Mouse (Mus musculus): ENCODE results near the gene Sult2b1.

Sult2b1 gene

GRCm38 (mm10) chr7:45770427-45771082, 13.9 kb downstream of the Sult2b1 start:
- DNase-seq = no peak

- DNase-seq = no peak
These were observed 17.0 kb downstream of the Sult2b1 start for GRCm38 (mm10) chr7:45767500-45767899.

- DNase-seq = no peak
These were observed 17.7 kb downstream of the Sult2b1 start for GRCm38 (mm10) chr7:45766764-45767163.

GRCm38 (mm10) chr7:45765995-45766394, 18.5 kb downstream of the Sult2b1 start:
- DNase-seq = no peak

- DNase-seq = no peak
These were observed 24.3 kb downstream of the Sult2b1 start for GRCm38 (mm10) chr7:45760151-45760550.

GRCm38 (mm10) chr7:45759400-45759799, 25.1 kb downstream of the Sult2b1 start:
- DNase-seq = peak; percentile 56

GRCm38 (mm10) chr7:45755703-45756102, 28.8 kb downstream of the Sult2b1 start:
- DNase-seq = no peak

- no peak for DNase-seq
These were observed 34.3 kb downstream of the Sult2b1 start for GRCm38 (mm10) chr7:45750162-45750561.

- no peak for DNase-seq
These were observed 35.1 kb downstream of the Sult2b1 start for GRCm38 (mm10) chr7:45749401-45749800.

GRCm38 (mm10) chr7:45748110-45748509, 36.4 kb downstream of the Sult2b1 start:
- no peak for DNase-seq

- no peak for DNase-seq
These were observed 37.0 kb downstream of the Sult2b1 start for GRCm38 (mm10) chr7:45747450-45747849.

GRCm38 (mm10) chr7:45746518-45746917, 38.0 kb downstream of the Sult2b1 start:
- DNase-seq = no peak

- peak; percentile 91 for DNase-seq
These were observed 40.1 kb downstream of the Sult2b1 start for GRCm38 (mm10) chr7:45744387-45744786.

- no peak for DNase-seq
These were observed 42.1 kb downstream of the Sult2b1 start for GRCm38 (mm10) chr7:45742338-45742737.

GRCm38 (mm10) chr7:45741777-45742176, 42.7 kb downstream of the Sult2b1 start:
- no peak for DNase-seq

- no peak for DNase-seq
These were observed 43.2 kb downstream of the Sult2b1 start for GRCm38 (mm10) chr7:45741308-45741707.

GRCm38 (mm10) chr7:45739820-45740219, 44.6 kb downstream of the Sult2b1 start:
- DNase-seq = no peak

GRCm38 (mm10) chr7:45739162-45739763, 45.2 kb downstream of the Sult2b1 start:
- peak; percentile 90 for DNase-seq

- DNase-seq = no peak
These were observed 51.0 kb downstream of the Sult2b1 start for GRCm38 (mm10) chr7:45733477-45733876.

- DNase-seq = peak; percentile 75
These were observed 53.6 kb downstream of the Sult2b1 start for GRCm38 (mm10) chr7:45730727-45731431.

GRCm38 (mm10) chr7:45727625-45728024, 56.8 kb downstream of the Sult2b1 start:
- no peak for DNase-seq

- DNase-seq = no peak
These were observed 58.0 kb downstream of the Sult2b1 start for GRCm38 (mm10) chr7:45726419-45726818.

GRCm38 (mm10) chr7:45725713-45726112, 58.8 kb downstream of the Sult2b1 start, which contains the start of gene Spaca4:
Gene Spaca4, minus strand, starts transcription at chr7:45725813.
- no peak for DNase-seq

GRCm38 (mm10) chr7:45725151-45725550, 59.3 kb downstream of the Sult2b1 start:
- DNase-seq = no peak
